Mouse (Mus musculus): ENCODE data around the gene Becn1. TPM values are rescaled to one million over a fixed set of nuclear protein-coding genes. Genes with fewer than 3 reads are reported as not detected.

Becn1 gene
- total RNA-seq (2012; rRNA removed), result 167 and 181 TPM in 2 replicates
- polyA plus RNA-seq (2012; ENCODE audit: insufficient read depth in 1 of 2, insufficient read length in 2 of 2, low read depth in 1 of 2, low replicate concordance in 2 of 2, missing spikeins in 1 of 2), result 100 to 1,000 TPM in 1 of 2 experiments, not detected in 1; 122 TPM

DNA sequence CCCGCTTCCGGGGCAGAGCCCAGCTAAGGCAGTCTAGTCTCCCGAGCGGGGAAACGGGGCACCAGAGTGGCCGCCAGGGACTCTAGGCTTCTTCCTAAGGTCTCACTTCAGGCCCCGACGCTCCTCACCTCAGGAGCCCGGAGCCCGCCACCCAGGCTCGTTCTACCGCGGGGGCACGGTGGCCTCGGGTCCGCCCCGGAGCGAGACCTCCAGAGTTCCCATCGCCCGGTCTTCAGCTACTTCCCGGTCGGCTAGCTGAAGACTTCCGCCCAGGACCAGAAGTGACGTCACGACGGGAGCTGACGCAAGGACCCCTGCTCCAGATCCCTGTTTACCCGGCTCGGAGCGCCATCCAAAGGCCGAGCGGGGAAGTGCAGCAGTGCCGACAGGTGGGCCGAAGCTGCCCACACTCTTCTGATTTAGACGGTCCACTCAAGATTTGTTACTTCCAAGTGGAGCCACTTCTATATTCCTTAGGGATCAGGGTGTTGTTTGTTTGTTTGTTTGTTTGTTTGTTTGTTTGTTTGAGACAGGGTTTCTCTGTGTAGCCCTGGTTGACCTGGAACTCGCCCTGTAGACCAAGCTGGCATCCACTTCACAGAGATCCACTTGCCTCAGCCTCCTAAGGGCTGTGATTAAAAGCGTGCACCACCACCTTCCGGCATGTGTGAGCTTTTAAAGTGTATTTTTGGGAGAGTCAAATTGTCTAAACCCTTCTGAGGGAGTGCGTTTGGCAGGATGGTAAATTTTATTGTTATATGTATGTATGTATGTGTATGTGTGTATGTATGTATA is at the start of gene Becn1:
Becn1 (minus strand) TSS at position 283 of the 795 bp plus-strand sequence.
- no peaks in the 10 kb centered on the region for H3K27me3 ChIP-seq (ENCODE audit: control insufficient read depth in 1 of 2, insufficient read depth in 2 of 2, low read length in 2 of 2)
- H3K36me3 ChIP-seq (ENCODE audit: control insufficient read depth in 1 of 2, insufficient read depth in 2 of 2, low read length in 2 of 2), result peaks cover 5 to 15% of the 10 kb centered on the region in 2 experiments
- H3K27ac ChIP-seq (ENCODE audit: control insufficient read depth, low read depth, low read length), result 0 out of 2 replicates have a peak within 1 kb of the TSS, but pooled peaks have one; percentile 11
- peaks cover 29% of the 10 kb centered on the region for H3K79me2 ChIP-seq (ENCODE audit: control insufficient read depth, insufficient read depth, low read length, poor library complexity)
- peak within 1 kb of the TSS; percentile 80 for H3K4me3 ChIP-seq (ENCODE audit: control insufficient read depth in 1 of 2, insufficient read depth in 1 of 2, low read depth in 2 of 2, low read length in 2 of 2)
- H3K9ac ChIP-seq (ENCODE audit: control insufficient read depth, low read depth, low read length, poor library complexity, severe bottlenecking), result peak within 1 kb of the TSS; percentile 84
- peaks cover 5 to 17% of the 10 kb centered on the region in 2 experiments for H3K4me1 ChIP-seq (ENCODE audit: control insufficient read depth in 1 of 2, insufficient read depth in 2 of 2, low read length in 2 of 2)
- peak; percentile 98 for DNase-seq (ENCODE audit: low read depth, low spot score)
- no peaks in the 10 kb centered on the region for H3K9me3 ChIP-seq (replicated peaks; ENCODE audit: insufficient read depth, low read length)
- peak; percentile 94 for TF ChIP-seq POLR2AphosphoS2 (IDR thresholded peaks at IDR 0.05; ENCODE audit: low read length)
- TF ChIP-seq ZMIZ1 (IDR thresholded peaks at IDR 0.05; ENCODE audit: low read depth, low read length), result peak; percentile 92
- TF ChIP-seq USF2 (IDR thresholded peaks at IDR 0.05; ENCODE audit: borderline replicate concordance in 1 of 2, insufficient read depth in 1 of 2, low read depth in 1 of 2, low read length in 2 of 2), result no peak
- TF ChIP-seq BHLHE40 (IDR thresholded peaks at IDR 0.05; ENCODE audit: borderline replicate concordance, low read depth, low read length), result 0 out of 2 replicates have a peak, but pooled peaks have one; percentile 5
- TF ChIP-seq MXI1 (IDR thresholded peaks at IDR 0.05; ENCODE audit: low read depth, low read length), result peak; percentile 82
- peak; percentile 35; the same call in 1 of the 2 replicates for TF ChIP-seq ZNF384 (IDR thresholded peaks at IDR 0.05; ENCODE audit: low read depth, low read length)
- TF ChIP-seq MAX (IDR thresholded peaks at IDR 0.05; ENCODE audit: low read length), result peak; percentile 46; the same call in 1 of the 2 replicates
- peak; percentile 27; the same call in 1 of the 2 replicates for TF ChIP-seq USF1 (IDR thresholded peaks at IDR 0.05; ENCODE audit: low read depth, low read length)
- TF ChIP-seq GABPA (IDR thresholded peaks at IDR 0.05; ENCODE audit: low read depth, low read length), result peak; percentile 63; the same call in 1 of the 2 replicates
- TF ChIP-seq TCF12 (IDR thresholded peaks at IDR 0.05; ENCODE audit: low read depth, low read length), result peak; percentile 71
- TF ChIP-seq ZC3H11A (IDR thresholded peaks at IDR 0.05; ENCODE audit: low read depth, low read length), result peak; percentile 53
- no peak for TF ChIP-seq UBTF (IDR thresholded peaks at IDR 0.05; ENCODE audit: borderline replicate concordance, insufficient read depth, low read depth, low read length)
- peak; percentile 90 to 97 (median 97) for TF ChIP-seq CTCF (IDR thresholded peaks at IDR 0.05 in 2 of 3, conservative IDR thresholded peaks at IDR 0.05 in 1 of 3; ENCODE audit: control insufficient read depth in 1 of 3, insufficient read depth in 1 of 3, low read depth in 2 of 3, low read length in 3 of 3, poor library complexity in 1 of 3, severe bottlenecking in 1 of 3)
- TF ChIP-seq ETS1 (IDR thresholded peaks at IDR 0.05; ENCODE audit: low read depth, low read length), result peak; percentile 66; the same call in 1 of the 2 replicates
- TF ChIP-seq E2F4 (IDR thresholded peaks at IDR 0.05; ENCODE audit: borderline replicate concordance, low read depth, low read length), result no peak
- no peak for TF ChIP-seq ZKSCAN1 (IDR thresholded peaks at IDR 0.05; ENCODE audit: low read depth, low read length)
- 0 out of 2 replicates have a peak, but pooled peaks have one; percentile 27 for TF ChIP-seq NRF1 (IDR thresholded peaks at IDR 0.05; ENCODE audit: insufficient read depth, low read depth, low read length, poor library complexity, severe bottlenecking)
- no peak for TF ChIP-seq MYC (IDR thresholded peaks at IDR 0.05; ENCODE audit: low read depth, low read length)
- peak; percentile 76 for TF ChIP-seq TBP (IDR thresholded peaks at IDR 0.05; ENCODE audit: low read depth, low read length)
- 0 out of 2 replicates have a peak, but pooled peaks have one; percentile 70 for TF ChIP-seq JUND (IDR thresholded peaks at IDR 0.05; ENCODE audit: low read depth, low read length)
- no peak for TF ChIP-seq POLR2AphosphoS5 (IDR thresholded peaks at IDR 0.05; ENCODE audit: borderline replicate concordance, low read depth, low read length)
- peak; percentile 70 for TF ChIP-seq SMC3 (IDR thresholded peaks at IDR 0.05; ENCODE audit: low read depth, low read length)
- peak; percentile 71; the same call in 1 of the 2 replicates for TF ChIP-seq MAZ (IDR thresholded peaks at IDR 0.05; ENCODE audit: low read depth, low read length)
- peak; percentile 98 for TF ChIP-seq ELF1 (IDR thresholded peaks at IDR 0.05; ENCODE audit: low read depth, low read length)
- TF ChIP-seq MAFK (IDR thresholded peaks at IDR 0.05; ENCODE audit: borderline replicate concordance, low read depth, low read length), result no peak
- no peak for TF ChIP-seq CHD2 (IDR thresholded peaks at IDR 0.05; ENCODE audit: low read length)
- peak; percentile 85 for TF ChIP-seq RAD21 (IDR thresholded peaks at IDR 0.05; ENCODE audit: low read depth, low read length)
- TF ChIP-seq MEF2A (IDR thresholded peaks at IDR 0.05; ENCODE audit: extremely low read depth, insufficient replicate concordance, low read depth, low read length, poor library complexity, severe bottlenecking), result no peak
- TF ChIP-seq POLR2A (IDR thresholded peaks at IDR 0.05; ENCODE audit: control insufficient read depth in 1 of 2, insufficient read depth in 1 of 2, low read depth in 1 of 2, low read length in 2 of 2, poor library complexity in 1 of 2), result peak; percentile 91 to 97
- TF ChIP-seq EP300 (IDR thresholded peaks at IDR 0.05; ENCODE audit: low read depth in 1 of 2, low read length in 2 of 2), result no peak; a peak in 2 of 4 replicates
- TF ChIP-seq KAT2A (conservative IDR thresholded peaks at IDR 0.05; ENCODE audit: low read depth, low read length), result no peak; the same call in 1 of the 2 replicates
- TF ChIP-seq CHD1 (IDR thresholded peaks at IDR 0.05; ENCODE audit: low read depth, low read length), result no peak
- no peak for TF ChIP-seq GATA1 (IDR thresholded peaks at IDR 0.05; ENCODE audit: low read depth, low read length)
